Mouse (Mus musculus) heart, embryonic 11.5 days (tissue): ENCODE measurements around the gene Prkag2. TPM values are rescaled to one million over a fixed set of nuclear protein-coding genes. Genes with fewer than 3 reads are reported as not detected.

ENCODE experiments used
- ATAC-seq: fragments of 200-750 bp; cut with Nextera tagmentation; replicated peaks from 2 replicates; pipeline ENCODE4 v1.8.0; 2017; ENCODE audit warnings: moderate library complexity; ENCODE audit not compliant: insufficient number of reproducible peaks, low FRiP score, low TSS enrichment
- H3K27ac ChIP-seq: fragments of 300-500 bp; sonication (generic); 2 replicates; pipeline ENCODE4 v1.5.1; 2014; ENCODE audit warnings: mild to moderate bottlenecking, low read depth, low read length
- H3K27me3 ChIP-seq: fragments of 300-500 bp; sonication (generic); 2 replicates; pipeline ENCODE4 v1.6.1; 2014; ENCODE audit warnings: mild to moderate bottlenecking, low read length, mixed read lengths; ENCODE audit not compliant: control insufficient read depth, insufficient read depth
- H3K36me3 ChIP-seq: fragments of 300-500 bp; sonication (generic); 2 replicates; pipeline ENCODE4 v1.6.1; 2014; ENCODE audit warnings: mild to moderate bottlenecking, low read length, moderate library complexity, mixed read lengths; ENCODE audit not compliant: control insufficient read depth, insufficient read depth
- H3K4me1 ChIP-seq: fragments of 300-500 bp; sonication (generic); 2 replicates; pipeline ENCODE4 v1.6.1; 2014; ENCODE audit warnings: low read length; ENCODE audit not compliant: control insufficient read depth, insufficient read depth
- H3K4me2 ChIP-seq: fragments of 300-500 bp; sonication (generic); 2 replicates; pipeline ENCODE4 v1.6.1; 2014; ENCODE audit warnings: mild to moderate bottlenecking, moderate library complexity
- H3K4me3 ChIP-seq: fragments of 300-500 bp; sonication (generic); 2 replicates; pipeline ENCODE4 v1.5.1; 2014; ENCODE audit warnings: low read depth, low read length
- H3K9ac ChIP-seq: fragments of 300-500 bp; sonication (generic); 2 replicates; pipeline ENCODE4 v1.6.1; 2014; ENCODE audit warnings: mild to moderate bottlenecking, low read depth, low read length, moderate library complexity
- H3K9me3 ChIP-seq: fragments of 300-500 bp; sonication (generic); replicated peaks from 2 replicates; pipeline ENCODE4 v1.6.1; 2016; ENCODE audit warnings: low read length; ENCODE audit not compliant: control insufficient read depth
- WGBS: fragments of 180-500 bp; shearing (Covaris S2); extraction: QIAGEN DNeasy Blood & Tissue Kit; methylation state at CpG from one replicate; pipeline ENCODE4 v1.1.7; 2014; ENCODE audit not compliant: insufficient replicate concordance; 5-methylcytosine and 5-hydroxymethylcytosine counted together
- polyA plus RNA-seq: library from polyadenylated mRNA; unstranded; fragments of >200 nt; fragmentation: Nextera tagmentation; extraction: Ambion mirVana; gene quantifications from 2 replicates; pipeline ENCODE4 v1.2.1, GENCODE M21; 2014

Gene Prkag2
- polyA plus RNA-seq, 1 experiment from 2014 or later: 84.6 TPM

- Histone ChIP-seq H3K4me1 (peaks cover 50% of the 10 kb centered on the region), H3K4me3 (no peak overlapping the region), H3K27ac (no peak overlapping the region), H3K36me3 (no peaks in the 10 kb centered on the region), H3K9ac (no peak overlapping the region), H3K27me3 (peaks cover 6% of the 10 kb centered on the region), H3K4me2 (no peak overlapping the region), H3K9me3 (no peaks in the 10 kb centered on the region)
- no peak for ATAC-seq
- 64% methylated on average over 13 of the region's 13 CpGs for WGBS
Observed at GRCm38 (mm10) chr5:24973228-24973627, 127.2 kb downstream of the Prkag2 start.

DNA sequence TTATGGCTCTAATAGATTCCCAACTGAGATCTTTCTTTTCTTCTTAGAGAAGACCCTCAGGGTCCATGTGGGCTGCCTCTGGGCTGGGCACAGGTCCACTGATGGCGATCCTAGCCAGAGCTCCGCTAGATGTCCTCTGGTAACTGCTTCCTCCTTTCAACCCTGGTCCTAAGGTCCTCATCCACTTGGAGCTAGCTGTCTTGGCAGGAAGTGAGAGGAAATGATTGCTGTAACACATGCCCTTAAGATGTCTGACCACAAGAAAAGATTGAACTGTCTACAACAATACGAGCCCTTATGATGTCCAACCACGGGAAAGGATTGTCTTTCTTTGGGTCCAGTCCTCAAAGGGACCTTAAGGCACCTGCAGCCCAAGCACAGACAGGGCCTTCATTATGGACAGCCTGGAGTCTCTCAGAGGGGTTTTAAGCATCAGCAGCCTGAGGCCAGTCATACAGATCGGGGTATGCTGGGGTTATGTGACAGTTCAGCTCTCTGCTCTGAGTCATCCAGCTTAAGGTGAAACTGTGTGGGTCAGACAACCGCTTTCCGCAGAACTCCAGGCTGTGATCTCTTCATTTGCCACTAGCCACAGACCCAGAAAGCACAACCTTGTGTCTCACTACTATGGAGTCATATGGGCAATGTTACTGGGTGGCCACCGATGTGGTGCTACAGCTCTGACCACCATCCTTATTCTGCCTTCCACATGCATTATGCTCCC, 129.7 kb downstream of the Prkag2 start:
- Histone ChIP-seq H3K9ac (no peak overlapping the region), H3K4me2 (no peak overlapping the region), H3K36me3 (no peaks in the 10 kb centered on the region), H3K4me3 (no peak overlapping the region), H3K27ac (no peak overlapping the region), H3K27me3 (peaks cover 6% of the 10 kb centered on the region; the same call in 1 of the 2 replicates), H3K4me1 (peaks cover 33% of the 10 kb centered on the region), H3K9me3 (no peaks in the 10 kb centered on the region)
- no peak for ATAC-seq
- 86% methylated on average over 8 of the region's 8 CpGs for WGBS

GRCm38 (mm10) chr5:24969241-24969880, 131.1 kb downstream of the Prkag2 start:
- 55% methylated on average over 11 of the region's 11 CpGs for WGBS
- Histone ChIP-seq H3K27ac (no peak overlapping the region), H3K9ac (peak overlapping the region; percentile 52; the same call in 1 of the 2 replicates), H3K4me2 (no peak overlapping the region), H3K27me3 (peaks cover 10% of the 10 kb centered on the region; the same call in 1 of the 2 replicates), H3K36me3 (no peaks in the 10 kb centered on the region), H3K4me3 (no peak overlapping the region), H3K9me3 (no peaks in the 10 kb centered on the region), H3K4me1 (peaks cover 24% of the 10 kb centered on the region)
- no peak for ATAC-seq

DNA sequence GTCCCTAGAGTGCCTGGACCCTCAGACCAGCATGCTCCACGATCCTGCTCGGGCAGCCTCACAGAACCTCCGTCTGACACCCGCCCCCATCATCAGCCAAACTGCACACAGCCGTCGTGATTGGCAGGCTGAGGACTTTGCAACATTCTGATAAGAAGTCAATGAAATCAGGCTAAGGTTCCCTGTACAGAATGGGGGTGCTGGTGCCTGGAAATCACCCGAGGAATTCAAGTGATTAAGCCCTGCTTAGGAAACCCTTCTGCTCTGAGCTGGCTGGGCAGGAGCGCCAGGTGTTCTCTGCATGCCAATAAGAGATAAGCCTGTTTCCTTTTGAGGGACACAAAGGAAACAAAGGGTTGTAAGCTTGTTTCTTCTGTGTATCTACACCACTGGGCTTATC, 131.7 kb downstream of the Prkag2 start:
- ATAC-seq: no peak
- Histone ChIP-seq H3K9me3 (no peaks in the 10 kb centered on the region), H3K36me3 (no peaks in the 10 kb centered on the region), H3K4me1 (peaks cover 21% of the 10 kb centered on the region), H3K9ac (no peak overlapping the region; the same call in 1 of the 2 replicates), H3K27me3 (peaks cover 11% of the 10 kb centered on the region; the same call in 1 of the 2 replicates), H3K27ac (no peak overlapping the region), H3K4me2 (peak overlapping the region; percentile 4; the same call in 1 of the 2 replicates), H3K4me3 (no peak overlapping the region)
- 10% methylated on average over 8 of the region's 8 CpGs for WGBS

- Histone ChIP-seq H3K4me1 (peaks cover 18% of the 10 kb centered on the region), H3K27me3 (peaks cover 11% of the 10 kb centered on the region; the same call in 1 of the 2 replicates), H3K9me3 (no peaks in the 10 kb centered on the region), H3K27ac (no peak overlapping the region), H3K9ac (no peak overlapping the region; the same call in 1 of the 2 replicates), H3K4me3 (no peak overlapping the region), H3K36me3 (no peaks in the 10 kb centered on the region), H3K4me2 (no peak overlapping the region)
- ATAC-seq: no peak
- WGBS: 33% methylated on average over 7 of the region's 7 CpGs
Observed at GRCm38 (mm10) chr5:24967898-24968535, 132.4 kb downstream of the Prkag2 start.

GRCm38 (mm10) chr5:24963776-24964175, 136.7 kb downstream of the Prkag2 start:
- ATAC-seq: no peak
- H3K36me3 ChIP-seq: no peaks in the 10 kb centered on the region
- H3K9ac ChIP-seq: no peak overlapping the region
- no peak overlapping the region for H3K4me2 ChIP-seq
- H3K4me3 ChIP-seq: no peak overlapping the region
- 72% methylated on average over 4 of the region's 4 CpGs for WGBS
- no peak overlapping the region for H3K27ac ChIP-seq
- H3K27me3 ChIP-seq: peaks cover 5% of the 10 kb centered on the region; the same call in 1 of the 2 replicates
- H3K4me1 ChIP-seq: peaks cover 11% of the 10 kb centered on the region
- H3K9me3 ChIP-seq: no peaks in the 10 kb centered on the region

- H3K9me3 ChIP-seq: no peaks in the 10 kb centered on the region
- H3K4me2 ChIP-seq: no peak overlapping the region
- H3K27me3 ChIP-seq: peaks cover 5% of the 10 kb centered on the region; the same call in 1 of the 2 replicates
- H3K27ac ChIP-seq: no peak overlapping the region
- 83% methylated on average over 5 of the region's 5 CpGs for WGBS
- H3K36me3 ChIP-seq: no peaks in the 10 kb centered on the region
- ATAC-seq: no peak
- H3K4me3 ChIP-seq: no peak overlapping the region
- H3K9ac ChIP-seq: no peak overlapping the region
- no peaks in the 10 kb centered on the region for H3K4me1 ChIP-seq
Observed at GRCm38 (mm10) chr5:24960791-24961190, 139.7 kb downstream of the Prkag2 start.

- Histone ChIP-seq H3K36me3 (no peaks in the 10 kb centered on the region), H3K9me3 (no peaks in the 10 kb centered on the region), H3K27me3 (peaks cover 5% of the 10 kb centered on the region; the same call in 1 of the 2 replicates), H3K9ac (no peak overlapping the region), H3K4me2 (no peak overlapping the region), H3K4me3 (no peak overlapping the region), H3K4me1 (no peaks in the 10 kb centered on the region), H3K27ac (no peak overlapping the region)
- no peak for ATAC-seq
- 44% methylated on average over 3 of the region's 3 CpGs for WGBS
Observed at GRCm38 (mm10) chr5:24959758-24960157, 140.7 kb downstream of the Prkag2 start.
